Mouse (Mus musculus) bone marrow, adult 2 months (tissue): ENCODE data around the gene Nfe2l2. TPM values are rescaled to one million over a fixed set of nuclear protein-coding genes. Genes with fewer than 3 reads are reported as not detected.

Experiments
- H3K27ac ChIP-seq: fragments of 200-500 bp; 2 replicates; pipeline ENCODE4 v1.5.1; 2012; ENCODE audit warnings: low read depth, mild to moderate bottlenecking, control low read depth, inconsistent platforms, low read length; ENCODE audit not compliant: control insufficient read depth, poor library complexity, insufficient read depth
- H3K4me1 ChIP-seq: fragments of 200-500 bp; 2 replicates; pipeline ENCODE4 v1.6.1; 2011; ENCODE audit warnings: low read length; ENCODE audit not compliant: control insufficient read depth, insufficient read depth
- H3K4me3 ChIP-seq: fragments of 200-500 bp; replicated peaks from 2 replicates; pipeline ENCODE3; 2011; ENCODE audit warnings: mild to moderate bottlenecking, low read depth, low read length, control low read depth; ENCODE audit not compliant: control insufficient read depth
- CTCF ChIP-seq: fragments of 200-500 bp; IDR thresholded peaks from 2 replicates; pipeline ENCODE4 v1.5.1; 2011; ENCODE audit warnings: low read length, control low read depth; ENCODE audit not compliant: control insufficient read depth, insufficient read depth
- POLR2A ChIP-seq: fragments of 200-500 bp; IDR thresholded peaks from 2 replicates; pipeline ENCODE4 v1.6.1; 2011; ENCODE audit warnings: low read depth, mild to moderate bottlenecking, control low read depth, low read length, borderline replicate concordance; ENCODE audit not compliant: control insufficient read depth
- WGBS: fragments of 180-500 bp; shearing (Covaris S2); methylation state at CpG from one replicate; pipeline ENCODE4 v1.1.7; 2018; 5-methylcytosine and 5-hydroxymethylcytosine counted together
- polyA plus RNA-seq: library from polyadenylated mRNA; stranded (reverse); fragments of >200 nt; gene quantifications from 2 replicates; pipeline ENCODE4 v1.2.4, GENCODE M21; 2011; ENCODE audit warnings: low replicate concordance; ENCODE audit not compliant: missing spikeins, insufficient read depth, insufficient read length

The Nfe2l2 gene
- polyA plus RNA-seq, 1 experiment, result 54.5 TPM

DNA sequence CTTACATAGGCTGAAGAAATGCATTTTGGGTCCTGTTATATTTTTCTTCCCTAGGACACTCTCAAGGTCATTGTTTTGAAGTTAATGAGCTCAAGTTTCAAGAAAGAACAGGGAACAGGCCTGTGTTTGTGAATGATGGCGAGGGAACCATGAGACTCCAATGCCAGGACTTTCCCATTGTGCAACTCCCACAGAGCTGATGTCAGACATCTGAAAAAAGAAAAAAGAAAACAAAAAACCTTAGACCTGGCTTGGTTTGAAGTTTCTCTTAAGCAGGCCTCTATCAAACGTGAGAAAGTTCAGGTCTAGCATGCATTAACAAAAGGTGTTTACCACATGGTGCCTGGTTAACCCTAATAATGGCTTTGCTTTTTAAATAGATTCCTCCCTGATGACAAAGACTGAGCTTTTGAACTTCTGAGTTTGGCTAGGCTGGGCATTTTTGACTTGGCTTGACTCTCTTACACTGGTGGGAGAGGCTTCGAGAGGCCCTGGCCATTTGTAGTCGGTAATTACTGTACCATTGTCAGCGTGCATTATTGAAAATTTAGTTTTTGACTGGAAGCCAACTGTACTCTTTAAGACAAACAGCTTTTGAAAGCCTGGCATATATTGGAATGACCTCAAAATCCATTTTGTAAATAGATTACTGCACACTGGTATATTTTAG is 29.9 kb upstream of the Nfe2l2 start:
- 80% methylated on average over 5 of the region's 5 CpGs for WGBS
- H3K4me3 ChIP-seq, result no peak overlapping the region
- H3K4me1 ChIP-seq, result peaks cover 14% of the 10 kb centered on the region
- no peak for TF ChIP-seq POLR2A
- TF ChIP-seq CTCF, result no peak
- H3K27ac ChIP-seq, result no peak overlapping the region

GRCm38 (mm10) chr2:75733177-75733576 is 28.7 kb upstream of the Nfe2l2 start:
- TF ChIP-seq POLR2A (no peak), CTCF (no peak)
- Histone ChIP-seq H3K27ac (no peak overlapping the region), H3K4me1 (peaks cover 14% of the 10 kb centered on the region), H3K4me3 (no peak overlapping the region)
- WGBS, result 42% methylated on average over 7 of the region's 7 CpGs

GRCm38 (mm10) chr2:75731929-75732328 is 27.5 kb upstream of the Nfe2l2 start:
- WGBS, result 43% methylated on average over 2 of the region's 2 CpGs
- Histone ChIP-seq H3K4me1 (peaks cover 14% of the 10 kb centered on the region), H3K27ac (peak overlapping the region; percentile 84), H3K4me3 (no peak overlapping the region)
- TF ChIP-seq CTCF (no peak), POLR2A (no peak)

DNA sequence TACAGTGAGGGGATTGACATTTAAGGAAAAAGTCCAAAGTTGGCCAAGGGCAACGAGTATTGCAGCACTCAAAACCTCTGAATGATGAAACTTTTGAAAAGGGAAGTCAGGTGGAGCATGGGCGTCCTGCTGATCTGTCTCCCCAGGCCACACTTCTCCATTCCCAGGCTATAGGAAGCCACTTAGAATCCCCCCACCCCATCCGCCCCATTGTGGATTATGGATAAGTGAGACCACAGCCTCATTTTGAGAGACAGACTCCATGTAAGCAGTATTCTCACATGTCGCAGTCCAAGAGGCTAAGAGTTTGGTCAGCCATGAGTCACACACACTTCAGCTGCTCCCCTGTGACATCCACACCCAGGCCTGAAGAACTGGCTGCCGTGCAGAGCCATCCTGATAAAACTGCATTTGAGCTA is 26.8 kb upstream of the Nfe2l2 start:
- Histone ChIP-seq H3K4me1 (peaks cover 14% of the 10 kb centered on the region), H3K4me3 (no peak overlapping the region), H3K27ac (peak overlapping the region; percentile 84)
- TF ChIP-seq CTCF, result no peak
- TF ChIP-seq POLR2A, result no peak
- 21% methylated on average over 5 of the region's 5 CpGs for WGBS

- H3K27ac ChIP-seq, result no peak overlapping the region
- 74% methylated on average over 10 of the region's 10 CpGs for WGBS
- TF ChIP-seq POLR2A (no peak), CTCF (no peak)
- H3K4me3 ChIP-seq, result no peak overlapping the region
- H3K4me1 ChIP-seq, result peaks cover 14% of the 10 kb centered on the region
Measured at GRCm38 (mm10) chr2:75730052-75730451, 25.6 kb upstream of the Nfe2l2 start.

DNA sequence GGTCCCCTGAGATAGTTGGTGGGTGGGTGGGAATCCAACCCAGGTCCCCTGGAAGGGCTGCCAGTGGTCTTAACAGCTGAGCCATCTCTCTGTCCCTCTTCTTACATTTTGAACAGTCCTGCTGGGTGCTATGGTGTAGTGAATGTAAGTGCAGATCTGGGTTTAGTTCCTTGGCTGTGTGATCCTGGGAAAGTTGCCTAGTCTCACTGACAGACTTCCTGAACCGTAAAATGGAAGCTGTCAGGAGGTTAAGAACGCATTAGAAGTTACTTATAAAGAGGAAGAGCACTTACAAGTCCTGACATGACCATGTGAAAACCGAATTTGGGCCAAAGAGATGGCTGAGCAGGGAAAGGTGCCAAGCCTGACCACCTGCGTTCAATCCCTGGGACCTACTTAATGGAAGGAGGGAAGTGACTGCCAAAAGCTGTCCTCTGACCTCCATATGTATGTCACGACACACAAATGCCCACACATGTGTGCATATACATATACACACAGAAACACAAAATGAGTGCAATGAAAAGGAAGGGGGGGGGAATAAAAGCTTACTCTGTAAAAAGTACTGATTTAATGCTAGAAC is 20.5 kb upstream of the Nfe2l2 start:
- 57% methylated on average over 5 of the region's 5 CpGs for WGBS
- Histone ChIP-seq H3K4me1 (peaks cover 2% of the 10 kb centered on the region; the same call in 1 of the 2 replicates), H3K27ac (no peak overlapping the region), H3K4me3 (no peak overlapping the region)
- TF ChIP-seq CTCF, result no peak

GRCm38 (mm10) chr2:75723481-75723880 is 19.0 kb upstream of the Nfe2l2 start:
- no peak for TF ChIP-seq CTCF
- TF ChIP-seq POLR2A, result no peak
- H3K4me1 ChIP-seq, result peaks cover 1% of the 10 kb centered on the region; the same call in 1 of the 2 replicates
- WGBS, result 88% methylated on average over 8 of the region's 8 CpGs
- H3K4me3 ChIP-seq, result no peak overlapping the region
- H3K27ac ChIP-seq, result no peak overlapping the region

DNA sequence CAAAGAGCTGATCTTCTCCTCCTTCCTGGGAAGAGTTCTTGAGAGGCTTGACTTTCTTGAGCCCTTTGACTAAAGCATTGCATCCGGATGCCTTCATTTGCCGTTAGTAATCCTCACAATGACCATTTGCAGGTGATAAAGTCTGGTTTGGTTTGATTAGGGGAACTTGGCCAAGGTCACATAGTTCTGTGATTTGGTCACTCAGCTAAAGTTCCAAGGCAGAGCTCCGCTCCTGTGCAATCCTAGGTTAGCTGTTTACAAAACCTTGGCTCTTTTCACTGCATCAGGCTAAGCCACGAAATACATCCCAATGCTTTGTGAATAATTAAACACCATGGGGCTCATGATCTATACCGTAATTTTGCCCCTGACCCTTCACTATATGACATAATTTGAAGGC is 18.5 kb upstream of the Nfe2l2 start:
- WGBS, result 87% methylated on average over 5 of the region's 5 CpGs
- TF ChIP-seq CTCF, result no peak
- no peak for TF ChIP-seq POLR2A

GRCm38 (mm10) chr2:75720236-75721027 is 16.0 kb upstream of the Nfe2l2 start:
- peak overlapping the region; percentile 63 for H3K27ac ChIP-seq
- peaks cover 1% of the 10 kb centered on the region for H3K4me1 ChIP-seq
- 40% methylated on average over 11 of the region's 11 CpGs for WGBS
- H3K4me3 ChIP-seq, result no peak overlapping the region
- no peak for TF ChIP-seq CTCF
- no peak for TF ChIP-seq POLR2A

More for the DNA sequence above, 18.5 kb upstream of the Nfe2l2 start:
- H3K4me3 ChIP-seq, result no peak overlapping the region
- no peak overlapping the region for H3K27ac ChIP-seq
- peaks cover 1% of the 10 kb centered on the region; the same call in 1 of the 2 replicates for H3K4me1 ChIP-seq
